Mouse (Mus musculus) megakaryocyte, embryonic 14.5 days (primary cell): Measurements from ENCODE around the gene Osm.

Experiments
- FLI1 ChIP-seq: IDR thresholded peaks from 2 replicates; pipeline ENCODE4 v1.6.1; 2012; ENCODE audit warnings: low read length, inconsistent platforms, mixed read lengths
- GATA1 ChIP-seq: IDR thresholded peaks from 3 replicates; pipeline ENCODE4 v1.6.1; 2012; ENCODE audit warnings: mixed read lengths, low read length, inconsistent platforms, borderline replicate concordance

- no peak for TF ChIP-seq GATA1
- no peak for TF ChIP-seq FLI1
Measured at GRCm38 (mm10) chr11:4289280-4289679, 53.1 kb downstream of the Osm start.
